Mouse (Mus musculus): ENCODE measurements around the gene Gm10306.

Gm10306 gene

DNA sequence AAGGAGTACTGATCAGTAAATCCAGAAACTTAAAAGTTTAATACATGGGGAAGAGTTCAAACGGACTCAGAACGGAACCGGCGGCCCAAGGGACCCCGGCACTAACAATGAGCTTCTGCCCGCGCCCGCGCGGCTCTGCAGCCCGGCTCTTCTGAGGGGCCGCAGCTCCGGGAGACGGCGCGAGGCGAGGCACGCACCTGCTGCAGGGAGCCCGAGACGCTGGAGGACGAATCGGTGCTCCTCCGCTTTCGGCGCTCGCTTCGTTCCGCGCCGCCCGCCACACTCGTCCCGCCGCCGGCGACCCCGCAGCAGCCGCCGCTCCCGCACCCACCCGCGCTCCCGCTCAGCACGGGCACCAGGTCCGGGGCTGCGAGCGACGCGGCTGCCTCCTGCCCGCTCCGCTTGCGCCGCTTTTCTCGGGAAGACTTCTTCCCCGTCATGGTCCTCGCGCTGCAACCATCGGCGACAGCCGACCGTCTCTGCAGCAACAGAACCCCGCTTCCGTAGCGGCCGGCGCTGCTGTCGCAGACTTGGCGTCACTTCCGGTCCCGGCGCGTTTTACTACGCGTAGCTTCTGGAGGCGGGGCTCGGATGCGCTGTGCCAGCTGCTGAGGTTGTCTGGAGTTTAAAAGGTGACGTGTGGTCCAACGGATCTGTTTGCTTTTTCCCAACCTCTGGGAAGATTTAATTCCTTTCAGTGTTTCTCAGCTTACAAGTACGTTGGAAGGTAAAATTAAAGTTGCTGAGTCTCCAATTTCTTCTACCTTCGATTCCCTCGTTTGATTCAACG, at the start of gene Gm10306, which contains the start of gene Caap1:
Gene Gm10306 (plus strand): TSS at position 282 of the 790 bp plus-strand sequence.
Gene Caap1 (minus strand): TSS at position 532 of the 790 bp plus-strand sequence.
- in situ Hi-C loops (cut with MboI; ENCODE audit: low pct_unique_long_range_greater_than_20kb in 1 of 2, low sequenced_read_pairs in 2 of 2, unreplicated experiment in 1 of 2): no loop called here

DNA sequence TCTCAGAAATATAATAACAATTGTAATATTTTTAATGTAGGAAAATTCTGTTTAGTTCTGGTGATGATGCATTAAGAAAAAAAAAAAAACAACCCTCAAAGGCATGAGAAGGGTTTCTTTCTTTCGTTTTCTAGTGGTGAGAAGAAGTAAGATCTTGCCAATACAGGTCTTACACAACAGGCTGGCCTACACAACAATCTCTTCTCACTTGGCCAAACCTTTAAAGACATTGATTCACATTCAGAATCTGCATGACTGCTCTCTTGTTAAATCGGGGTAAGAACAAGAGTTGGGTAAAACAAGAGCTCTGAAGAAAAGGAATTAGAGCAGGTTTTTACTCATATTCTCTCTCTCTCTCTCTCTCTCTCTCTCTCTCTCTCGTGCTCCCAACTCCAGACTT, 41.0 kb upstream of the Gm10306 start:
- in situ Hi-C loops (cut with MboI; ENCODE audit: low pct_unique_long_range_greater_than_20kb in 1 of 2, low sequenced_read_pairs in 2 of 2, unreplicated experiment in 1 of 2): no loop called here

DNA sequence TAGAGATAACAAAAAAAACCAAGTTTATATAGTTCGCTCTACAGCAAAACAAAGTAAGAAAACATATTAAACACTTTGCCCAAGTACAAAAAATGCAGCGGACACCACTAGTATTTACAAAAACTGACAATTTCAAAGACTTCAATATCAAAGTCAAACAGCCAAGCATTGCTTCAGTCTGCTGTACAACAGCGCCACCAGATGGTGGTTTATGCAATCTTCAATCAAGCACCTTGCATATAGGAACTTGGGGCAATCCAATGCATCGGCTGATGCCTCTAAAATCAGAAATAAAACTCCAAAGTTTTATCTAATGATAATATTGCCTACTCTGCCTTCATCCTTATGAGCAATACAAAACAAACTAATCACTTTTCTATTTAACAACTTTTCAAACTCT, 38.7 kb upstream of the Gm10306 start:
- in situ Hi-C loops (cut with MboI; ENCODE audit: low pct_unique_long_range_greater_than_20kb in 1 of 2, low sequenced_read_pairs in 2 of 2, unreplicated experiment in 1 of 2): no loop called here

DNA sequence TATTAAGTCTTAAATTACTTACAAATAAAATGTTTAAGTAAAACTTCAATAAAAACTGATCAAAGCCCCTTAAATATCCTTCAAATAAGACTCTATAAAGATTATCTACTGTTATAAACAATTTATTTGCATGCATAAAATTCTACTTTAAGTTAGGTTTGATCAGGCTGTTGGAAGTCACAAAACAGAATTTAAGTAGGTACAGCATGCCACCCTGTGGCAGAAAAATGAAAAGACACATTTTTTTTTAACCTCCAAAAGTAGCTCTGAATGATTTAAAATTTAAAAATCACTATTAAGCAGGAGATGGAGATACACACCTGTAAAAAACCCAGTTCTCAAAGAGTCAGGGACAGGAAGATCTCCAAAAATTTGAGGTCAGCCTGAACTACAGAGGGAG, 33.0 kb upstream of the Gm10306 start:
- in situ Hi-C loops (cut with MboI; ENCODE audit: low pct_unique_long_range_greater_than_20kb in 1 of 2, low sequenced_read_pairs in 2 of 2, unreplicated experiment in 1 of 2): no loop called here

DNA sequence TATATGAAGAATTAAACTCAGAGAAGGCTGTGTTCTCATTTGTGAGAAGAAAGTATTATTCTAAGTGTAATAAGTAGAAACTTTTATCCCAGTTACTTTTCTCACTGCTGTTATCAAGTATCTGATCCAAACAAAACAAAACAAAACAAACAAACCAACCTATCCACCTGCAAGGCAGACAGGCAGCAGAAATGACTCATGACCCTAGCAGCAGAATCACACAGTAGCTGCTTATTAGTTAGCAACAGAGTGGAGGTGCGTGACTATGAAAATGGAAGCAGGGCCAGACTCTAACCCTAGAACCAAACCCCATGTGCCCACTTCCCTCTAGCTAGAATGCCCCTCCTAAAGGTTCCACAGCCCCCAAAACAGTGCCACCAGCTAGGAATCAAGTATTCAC, 26.9 kb upstream of the Gm10306 start:
- in situ Hi-C loops (cut with MboI; ENCODE audit: low pct_unique_long_range_greater_than_20kb in 1 of 2, low sequenced_read_pairs in 2 of 2, unreplicated experiment in 1 of 2): no loop called here

DNA sequence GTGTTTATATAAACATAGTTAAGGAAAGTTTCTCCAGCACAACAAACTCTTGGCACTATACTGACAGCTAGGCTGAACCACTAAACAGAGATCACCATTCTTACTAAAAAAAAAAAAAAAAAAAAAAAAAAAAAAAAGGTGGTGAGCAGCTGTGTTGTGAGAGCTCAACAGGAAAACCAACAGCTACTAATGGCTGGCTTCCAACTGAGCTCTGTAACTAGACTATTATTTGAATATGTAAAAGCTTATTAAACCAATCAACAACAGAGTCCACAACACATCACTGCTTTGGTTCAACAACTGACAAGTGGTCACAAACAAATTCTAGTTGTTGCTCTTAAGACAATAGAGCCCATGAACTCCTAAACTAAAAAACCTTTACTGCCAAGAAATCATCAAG, 23.1 kb upstream of the Gm10306 start:
- in situ Hi-C loops (cut with MboI; ENCODE audit: low pct_unique_long_range_greater_than_20kb in 1 of 2, low sequenced_read_pairs in 2 of 2, unreplicated experiment in 1 of 2): no loop called here

DNA sequence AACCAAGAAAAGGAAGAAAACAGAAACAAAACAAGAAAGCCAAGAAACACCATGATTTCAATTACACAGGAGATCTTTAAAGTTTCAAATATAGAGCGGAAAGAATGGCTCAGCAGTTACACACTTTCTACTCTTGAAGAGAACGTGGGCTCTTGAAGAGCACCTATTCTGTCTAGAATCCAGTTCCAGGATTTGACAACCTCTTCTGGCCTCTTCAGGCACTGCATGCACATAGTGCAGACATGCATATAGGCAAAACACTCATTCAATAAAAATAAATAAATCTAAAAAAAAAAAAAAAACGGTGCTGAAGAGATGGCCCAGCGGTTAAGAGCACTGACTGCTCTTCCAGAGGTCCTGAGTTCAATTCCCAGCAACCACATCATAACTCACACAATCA, 13.3 kb upstream of the Gm10306 start:
- in situ Hi-C loops (cut with MboI; ENCODE audit: low pct_unique_long_range_greater_than_20kb in 1 of 2, low sequenced_read_pairs in 2 of 2, unreplicated experiment in 1 of 2): no loop called here

DNA sequence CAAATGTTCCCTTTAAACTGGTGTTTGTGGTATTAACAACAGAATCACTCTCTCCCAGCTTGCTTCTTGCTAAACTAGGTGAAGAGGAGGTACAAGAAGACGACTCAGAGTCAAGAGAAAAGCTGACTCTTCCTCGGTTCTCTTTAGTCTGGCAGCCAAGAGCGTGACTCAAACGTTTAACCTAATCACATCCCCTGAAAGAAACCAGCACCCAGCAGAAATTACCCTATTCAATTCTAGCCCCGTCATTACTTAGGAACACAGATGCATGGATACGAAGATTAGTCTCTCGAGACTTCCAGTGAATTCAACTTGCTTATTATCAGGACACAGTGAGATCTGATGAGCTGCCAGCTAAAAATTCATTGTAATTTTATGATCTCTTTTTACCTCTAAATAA, 12.0 kb upstream of the Gm10306 start:
- in situ Hi-C loops (cut with MboI; ENCODE audit: low pct_unique_long_range_greater_than_20kb in 1 of 2, low sequenced_read_pairs in 2 of 2, unreplicated experiment in 1 of 2): no loop called here

DNA sequence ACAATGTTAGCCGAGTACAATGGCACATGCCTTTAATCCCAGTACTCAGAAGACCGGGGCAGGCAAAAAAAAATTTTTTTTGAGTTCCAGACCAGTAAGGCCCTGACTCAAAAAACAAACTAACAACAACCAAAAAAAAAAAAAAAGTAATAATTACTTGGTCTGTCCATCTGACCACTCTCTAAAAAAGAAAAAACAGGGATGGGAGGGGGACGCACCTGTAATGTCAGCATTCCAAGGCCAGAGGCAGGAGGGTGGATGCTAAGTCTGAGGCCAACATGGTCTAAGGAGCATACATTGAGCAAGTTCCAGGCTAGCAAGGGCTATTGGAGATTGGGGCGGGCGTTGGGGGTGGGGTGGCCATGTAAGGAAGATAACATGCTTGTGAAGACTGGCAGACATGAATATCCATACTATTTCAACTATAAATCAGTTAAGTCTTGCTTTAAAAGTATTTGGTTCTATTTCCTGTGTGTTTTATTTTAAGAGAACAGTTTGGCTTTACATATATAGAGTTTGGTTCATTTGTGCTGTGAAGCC, 1.3 kb upstream of the Gm10306 start:
- in situ Hi-C loops (cut with MboI; ENCODE audit: low pct_unique_long_range_greater_than_20kb in 1 of 2, low sequenced_read_pairs in 2 of 2, unreplicated experiment in 1 of 2): no loop called here

DNA sequence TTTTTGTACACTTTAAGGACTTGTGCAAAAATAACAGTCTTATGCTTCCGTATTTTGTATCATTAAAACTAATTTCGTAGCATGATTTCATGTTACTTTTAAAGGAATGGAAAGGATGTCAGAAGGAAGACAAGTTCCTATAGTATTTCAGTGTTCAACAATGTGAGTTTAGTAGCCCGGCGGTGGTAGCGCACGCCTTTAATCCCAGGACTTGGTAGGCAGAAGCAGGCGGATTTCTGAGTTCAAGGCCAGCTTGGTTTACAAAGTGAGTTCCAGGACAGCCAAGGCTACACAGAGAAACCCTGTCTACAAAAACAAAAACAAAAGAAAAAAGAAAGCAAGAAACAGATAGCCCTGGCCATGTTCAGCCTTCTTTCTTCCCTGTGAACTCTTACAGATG, 799 bp downstream of the Gm10306 start:
- in situ Hi-C loops (cut with MboI; ENCODE audit: low pct_unique_long_range_greater_than_20kb in 1 of 2, low sequenced_read_pairs in 2 of 2, unreplicated experiment in 1 of 2): no loop called here

DNA sequence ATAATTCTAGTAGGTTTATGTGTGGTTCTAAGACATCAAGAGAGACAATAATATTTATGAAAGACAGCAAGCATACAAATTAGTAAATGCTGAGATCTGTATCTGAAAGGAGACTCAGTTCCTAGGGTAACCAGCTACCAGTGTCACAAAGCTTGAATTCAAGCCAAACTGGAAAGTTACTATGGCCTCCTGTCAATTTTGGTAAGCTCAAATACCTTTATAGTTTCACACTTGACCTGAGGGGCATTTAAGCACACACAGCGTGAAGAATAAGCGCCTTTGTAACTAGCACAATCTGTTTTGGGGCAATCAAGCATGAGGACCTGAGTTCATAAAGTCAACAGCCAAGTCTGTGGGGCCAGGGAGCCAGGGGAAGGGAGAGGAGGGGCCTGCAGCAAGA, 2.9 kb downstream of the Gm10306 start:
- in situ Hi-C loops (cut with MboI; ENCODE audit: low pct_unique_long_range_greater_than_20kb in 1 of 2, low sequenced_read_pairs in 2 of 2, unreplicated experiment in 1 of 2): no loop called here

DNA sequence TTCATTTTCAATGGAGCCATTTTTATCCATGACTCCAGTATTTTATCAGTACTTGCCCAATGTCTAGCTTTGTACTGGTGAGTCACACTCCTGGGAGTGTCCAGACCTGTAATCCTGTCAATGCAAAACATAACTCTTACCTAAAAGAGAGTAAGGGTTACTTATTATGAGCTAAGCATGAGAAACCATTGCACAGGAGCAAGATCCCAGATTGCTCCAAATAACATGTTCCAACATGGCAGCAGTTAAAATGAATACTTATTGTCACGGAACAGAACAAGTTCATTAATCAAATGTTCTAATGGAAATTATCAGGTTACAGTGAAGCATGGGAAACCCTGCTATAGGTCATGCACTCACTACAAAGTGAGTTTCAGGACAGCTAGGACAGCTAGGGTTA, 4.0 kb downstream of the Gm10306 start:
- in situ Hi-C loops (cut with MboI; ENCODE audit: low pct_unique_long_range_greater_than_20kb in 1 of 2, low sequenced_read_pairs in 2 of 2, unreplicated experiment in 1 of 2): no loop called here

DNA sequence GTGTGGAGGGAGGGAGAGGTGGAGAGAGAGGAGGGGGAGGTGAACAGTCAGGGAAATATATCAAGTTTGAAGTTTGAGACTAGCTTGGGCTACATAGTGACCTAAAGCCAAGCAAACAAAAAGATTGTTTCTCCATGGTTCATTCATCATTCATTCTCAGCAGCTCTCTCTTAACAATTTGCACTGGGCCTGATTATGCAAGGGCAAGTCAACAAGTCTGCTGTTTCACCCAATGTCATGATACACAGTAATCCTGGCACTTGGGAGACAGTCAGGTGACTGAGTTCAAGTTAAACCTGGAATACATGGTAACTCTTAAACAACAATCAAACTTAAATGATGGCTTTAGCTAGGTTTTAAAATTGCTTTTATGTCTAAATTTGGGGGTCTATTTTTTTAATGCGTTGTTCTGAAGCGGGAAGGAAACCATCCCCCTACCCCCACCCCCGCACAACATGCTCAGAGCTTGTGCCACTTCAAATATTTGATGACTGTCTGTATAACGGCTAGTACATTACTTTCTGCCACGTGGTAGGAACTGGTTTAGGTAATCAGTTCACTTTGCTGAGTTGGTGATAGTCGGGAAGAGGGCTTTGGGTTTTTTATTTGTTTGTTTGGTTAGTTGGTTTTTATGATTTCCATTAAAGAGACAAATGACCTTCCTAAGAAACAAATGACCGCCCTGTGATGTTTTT, 5.8 kb downstream of the Gm10306 start:
- in situ Hi-C loops (cut with MboI; ENCODE audit: low pct_unique_long_range_greater_than_20kb in 1 of 2, low sequenced_read_pairs in 2 of 2, unreplicated experiment in 1 of 2): no loop called here

DNA sequence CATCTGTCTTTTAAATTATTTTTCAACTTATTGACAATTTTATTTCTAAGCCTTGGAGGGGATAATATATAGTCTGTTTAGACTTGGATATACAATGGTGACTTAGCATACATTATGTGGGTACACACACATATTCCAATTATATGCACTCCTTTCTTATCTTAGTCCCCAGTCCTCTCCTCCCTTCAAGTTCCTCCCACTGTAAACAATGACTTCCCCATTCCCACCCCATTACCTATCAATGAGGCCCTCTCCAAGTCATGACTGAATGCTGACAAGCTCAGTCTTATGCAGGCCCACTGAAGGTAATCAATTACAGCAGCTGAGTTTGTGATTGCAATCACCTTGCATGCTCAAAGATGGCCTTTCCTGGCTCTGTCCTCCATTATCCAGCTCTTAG, 8.0 kb downstream of the Gm10306 start:
- in situ Hi-C loops (cut with MboI; ENCODE audit: low pct_unique_long_range_greater_than_20kb in 1 of 2, low sequenced_read_pairs in 2 of 2, unreplicated experiment in 1 of 2): no loop called here

DNA sequence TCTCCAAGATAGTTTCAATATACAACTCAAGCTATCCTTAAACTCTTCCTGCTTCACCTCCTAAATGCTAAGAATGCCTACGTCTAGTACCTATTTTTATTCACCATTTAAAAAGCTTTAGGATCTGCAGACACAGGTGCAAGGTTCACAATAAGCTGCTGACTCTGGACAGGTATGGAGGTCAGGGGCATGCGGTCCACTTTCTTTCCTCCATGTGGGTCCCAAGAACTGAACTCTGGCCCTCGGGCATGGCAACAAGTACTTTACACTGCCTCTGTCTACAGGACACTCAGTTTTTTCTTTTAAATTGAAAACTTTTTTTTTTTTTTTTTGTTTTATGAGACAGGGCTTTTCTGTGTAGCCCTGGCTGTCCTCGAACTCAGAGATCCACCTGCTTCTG, 16.3 kb downstream of the Gm10306 start:
- in situ Hi-C loops (cut with MboI; ENCODE audit: low pct_unique_long_range_greater_than_20kb in 1 of 2, low sequenced_read_pairs in 2 of 2, unreplicated experiment in 1 of 2): no loop called here

DNA sequence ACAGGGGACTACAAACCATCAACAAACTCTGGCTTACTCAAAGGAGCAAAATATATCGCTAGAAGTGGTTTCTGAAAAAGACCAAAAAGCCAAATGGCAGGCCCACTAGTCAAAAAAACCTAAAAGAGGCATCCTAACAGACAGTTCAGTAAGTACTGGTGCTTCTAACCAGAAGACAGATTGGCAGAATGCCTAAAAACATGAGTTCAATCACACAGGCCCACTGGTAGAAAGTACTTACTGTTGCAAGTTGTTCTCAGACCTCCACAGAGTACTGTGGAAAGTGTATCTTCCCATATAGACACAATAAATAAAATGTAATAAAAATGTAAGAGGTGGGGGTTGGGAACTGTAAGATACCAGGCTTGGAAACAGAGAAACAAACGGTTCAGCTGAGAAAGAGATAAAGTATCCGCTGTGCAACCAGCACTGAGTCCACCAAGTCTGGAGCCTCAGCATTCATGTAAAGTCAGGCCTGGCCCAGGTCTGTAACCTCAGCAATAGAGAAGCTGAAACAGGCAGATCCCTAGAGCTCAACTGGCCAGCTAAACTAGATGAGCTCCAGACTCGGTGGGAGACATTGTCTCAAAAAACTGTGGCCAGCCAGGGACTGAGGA, 35.5 kb downstream of the Gm10306 start:
- in situ Hi-C loops (cut with MboI; ENCODE audit: low pct_unique_long_range_greater_than_20kb in 1 of 2, low sequenced_read_pairs in 2 of 2, unreplicated experiment in 1 of 2): no loop called here

DNA sequence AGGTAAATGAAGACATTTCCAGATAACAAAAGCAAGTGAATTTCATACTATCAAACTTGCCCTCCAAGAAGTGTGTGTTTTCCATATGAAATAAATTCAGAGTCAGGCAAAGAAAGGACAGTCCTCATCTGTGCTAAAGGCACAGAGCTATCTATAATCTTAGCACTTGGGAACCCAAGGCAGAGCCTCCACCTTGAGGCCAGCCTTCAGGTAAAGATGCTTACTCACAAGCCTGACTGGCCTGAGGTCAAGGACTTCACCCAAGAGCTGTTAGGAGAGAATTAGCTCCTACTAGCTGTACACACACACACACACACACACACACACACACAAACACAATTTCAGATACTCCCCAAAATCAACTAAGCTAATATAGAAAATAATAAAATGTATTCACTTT, 36.4 kb downstream of the Gm10306 start:
- in situ Hi-C loops (cut with MboI; ENCODE audit: low pct_unique_long_range_greater_than_20kb in 1 of 2, low sequenced_read_pairs in 2 of 2, unreplicated experiment in 1 of 2): no loop called here

DNA sequence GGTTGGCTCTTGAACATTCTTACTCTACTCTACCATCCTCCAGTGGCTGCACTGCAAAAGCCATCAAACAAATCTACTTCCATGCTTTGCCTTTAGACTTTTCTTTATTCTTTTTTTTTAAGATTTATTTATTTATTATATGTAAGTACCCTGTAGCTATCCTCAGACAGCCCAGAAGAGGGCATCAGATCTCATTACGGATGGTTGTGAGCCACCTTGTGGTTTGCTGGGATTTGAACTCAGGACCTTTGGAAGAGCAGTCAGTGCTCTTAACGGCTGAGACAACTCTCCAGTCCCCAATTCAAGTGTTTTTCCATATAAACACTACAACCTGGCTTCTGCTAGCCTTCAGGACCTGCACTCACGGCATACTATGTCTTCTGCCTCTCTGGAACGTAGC, 45.0 kb downstream of the Gm10306 start:
- in situ Hi-C loops (cut with MboI; ENCODE audit: low pct_unique_long_range_greater_than_20kb in 1 of 2, low sequenced_read_pairs in 2 of 2, unreplicated experiment in 1 of 2): no loop called here

DNA sequence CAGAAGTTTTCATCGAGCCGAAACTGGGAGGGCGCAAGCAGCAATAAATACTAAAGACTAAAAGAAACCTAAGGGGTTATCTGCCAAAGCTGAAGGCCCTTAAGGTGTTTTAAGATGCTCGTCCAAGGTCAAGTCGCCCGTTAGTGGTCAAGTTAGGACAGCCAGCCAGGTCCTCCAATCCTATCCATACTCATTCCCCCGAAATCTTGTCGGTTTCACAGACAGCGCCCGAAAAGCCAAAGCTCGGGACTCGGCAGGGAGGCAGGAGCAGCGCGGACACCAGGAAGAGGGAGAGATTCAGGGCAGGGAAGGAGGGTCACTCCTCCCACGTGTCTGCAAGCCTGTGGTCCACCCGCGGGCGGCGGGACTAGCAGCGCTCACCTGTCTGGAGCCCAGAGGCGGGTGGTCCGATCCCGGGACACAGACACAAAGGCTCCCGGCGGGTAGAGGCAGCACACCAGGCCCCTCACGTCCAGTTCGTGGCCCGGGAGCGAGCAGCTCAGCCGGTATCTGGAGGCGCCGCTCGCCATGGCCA, 46.2 kb downstream of the Gm10306 start:
- in situ Hi-C loops (cut with MboI; ENCODE audit: low pct_unique_long_range_greater_than_20kb in 1 of 2, low sequenced_read_pairs in 2 of 2, unreplicated experiment in 1 of 2): no loop called here
